Mouse (Mus musculus): Measurements from ENCODE around the gene Unc13d. TPM values are rescaled to one million over a fixed set of nuclear protein-coding genes. Genes with fewer than 3 reads are reported as not detected.

Gene Unc13d
- polyA plus RNA-seq, 1 experiment from 2014 or later, result 2.0 TPM

GRCm38 (mm10) chr11:116104006-116104646, 26.4 kb upstream of the Unc13d start:
- DNase-seq (ENCODE audit: low spot score) (peak; percentile 85), ATAC-seq (ENCODE audit: low read depth) (peak; percentile 58; the same call in 1 of the 2 replicates)
- H3K4me1 ChIP-seq (ENCODE audit: control insufficient read depth, insufficient read depth, low read length), result peaks cover 64% of the 10 kb centered on the region
- no peaks in the 10 kb centered on the region for H3K36me3 ChIP-seq (ENCODE audit: control insufficient read depth, insufficient read depth, low read length)
- H3K4me3 ChIP-seq (ENCODE audit: low read depth, low read length), result no peak overlapping the region
- H3K9ac ChIP-seq (ENCODE audit: low read depth, low read length), result no peak overlapping the region
- H3K27me3 ChIP-seq (replicated peaks; ENCODE audit: control insufficient read depth, insufficient read depth, low read length), result peaks cover 33% of the 10 kb centered on the region
- WGBS, result 22% methylated on average over 14 of the region's 14 CpGs
- H3K4me2 ChIP-seq (ENCODE audit: low read depth, low read length), result peak overlapping the region; percentile 25; the same call in 1 of the 2 replicates
- no peaks in the 10 kb centered on the region for H3K9me3 ChIP-seq (ENCODE audit: control insufficient read depth, low read length)
- peak overlapping the region; percentile 71 for H3K27ac ChIP-seq (replicated peaks; ENCODE audit: low read depth, low read length)

- WGBS, result 66% methylated on average over 11 of the region's 12 CpGs
- no peak overlapping the region for H3K4me2 ChIP-seq (ENCODE audit: low read depth, low read length)
- no peak for DNase-seq (ENCODE audit: low spot score)
- ATAC-seq (ENCODE audit: low read depth), result no peak
- no peak overlapping the region for H3K4me3 ChIP-seq (ENCODE audit: low read depth, low read length)
- no peaks in the 10 kb centered on the region for H3K9me3 ChIP-seq (ENCODE audit: control insufficient read depth, low read length)
- no peaks in the 10 kb centered on the region for H3K36me3 ChIP-seq (ENCODE audit: control insufficient read depth, insufficient read depth, low read length)
- peaks cover 60% of the 10 kb centered on the region for H3K4me1 ChIP-seq (ENCODE audit: control insufficient read depth, insufficient read depth, low read length)
- H3K27me3 ChIP-seq (replicated peaks; ENCODE audit: control insufficient read depth, insufficient read depth, low read length), result peaks cover 27% of the 10 kb centered on the region
- peak overlapping the region; percentile 71; the same call in 1 of the 2 replicates for H3K27ac ChIP-seq (replicated peaks; ENCODE audit: low read depth, low read length)
- no peak overlapping the region for H3K9ac ChIP-seq (ENCODE audit: low read depth, low read length)
Observed at GRCm38 (mm10) chr11:116103572-116103971, 25.8 kb upstream of the Unc13d start.

GRCm38 (mm10) chr11:116102472-116102871, 24.7 kb upstream of the Unc13d start:
- peak overlapping the region; percentile 34; the same call in 1 of the 2 replicates for H3K4me2 ChIP-seq (ENCODE audit: low read depth, low read length)

GRCm38 (mm10) chr11:116101931-116102381, 24.2 kb upstream of the Unc13d start:
- Histone ChIP-seq H3K4me3 (ENCODE audit: low read depth, low read length) (no peak overlapping the region), H3K4me1 (ENCODE audit: control insufficient read depth, insufficient read depth, low read length) (peaks cover 45% of the 10 kb centered on the region), H3K9me3 (ENCODE audit: control insufficient read depth, low read length) (no peaks in the 10 kb centered on the region), H3K27me3 (replicated peaks; ENCODE audit: control insufficient read depth, insufficient read depth, low read length) (peaks cover 11% of the 10 kb centered on the region), H3K36me3 (ENCODE audit: control insufficient read depth, insufficient read depth, low read length) (no peaks in the 10 kb centered on the region), H3K27ac (replicated peaks; ENCODE audit: low read depth, low read length) (peak overlapping the region; percentile 85), H3K9ac (ENCODE audit: low read depth, low read length) (peak overlapping the region; percentile 41; the same call in 1 of the 2 replicates), H3K4me2 (ENCODE audit: low read depth, low read length) (peak overlapping the region; percentile 34)
- ATAC-seq (ENCODE audit: low read depth), result peak; percentile 30
- 12% methylated on average over 11 of the region's 11 CpGs for WGBS
- peak; percentile 64 for DNase-seq (ENCODE audit: low spot score)

More at GRCm38 (mm10) chr11:116102472-116102871, 24.7 kb upstream of the Unc13d start:
- 0 out of 2 replicates have a peak overlapping the region, but pooled peaks have one; percentile 41 for H3K9ac ChIP-seq (ENCODE audit: low read depth, low read length)
- ATAC-seq (ENCODE audit: low read depth) (no peak), DNase-seq (ENCODE audit: low spot score) (no peak)
- H3K27me3 ChIP-seq (replicated peaks; ENCODE audit: control insufficient read depth, insufficient read depth, low read length), result peaks cover 16% of the 10 kb centered on the region
- WGBS, result 50% methylated on average over 4 of the region's 4 CpGs
- no peak overlapping the region for H3K4me3 ChIP-seq (ENCODE audit: low read depth, low read length)
- H3K9me3 ChIP-seq (ENCODE audit: control insufficient read depth, low read length), result no peaks in the 10 kb centered on the region
- H3K27ac ChIP-seq (replicated peaks; ENCODE audit: low read depth, low read length), result peak overlapping the region; percentile 85
- H3K4me1 ChIP-seq (ENCODE audit: control insufficient read depth, insufficient read depth, low read length), result peaks cover 50% of the 10 kb centered on the region
- no peaks in the 10 kb centered on the region for H3K36me3 ChIP-seq (ENCODE audit: control insufficient read depth, insufficient read depth, low read length)

DNA sequence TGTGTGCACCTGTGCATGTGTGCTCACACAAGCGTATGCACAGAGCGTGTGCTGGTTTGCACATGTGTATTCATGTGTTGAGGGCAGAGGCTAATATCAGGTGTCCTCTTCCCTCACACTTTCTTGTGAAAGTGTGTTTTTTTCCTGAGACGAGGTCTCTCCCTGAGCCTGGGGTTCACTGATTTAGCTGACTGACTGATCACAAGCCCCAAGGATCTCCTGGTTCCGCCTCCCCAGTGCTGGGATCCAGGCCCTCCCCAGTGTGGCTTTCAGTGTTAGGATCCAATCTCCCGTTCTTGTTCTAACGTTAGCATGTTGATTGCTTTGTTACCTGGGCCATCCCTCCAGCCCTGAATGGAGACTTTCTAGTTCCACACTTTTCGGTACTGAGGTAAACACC, 23.1 kb upstream of the Unc13d start:
- H3K4me1 ChIP-seq (ENCODE audit: control insufficient read depth, insufficient read depth, low read length), result peaks cover 34% of the 10 kb centered on the region
- no peak for ATAC-seq (ENCODE audit: low read depth)
- peak overlapping the region; percentile 85 for H3K27ac ChIP-seq (replicated peaks; ENCODE audit: low read depth, low read length)
- H3K4me2 ChIP-seq (ENCODE audit: low read depth, low read length), result no peak overlapping the region
- H3K4me3 ChIP-seq (ENCODE audit: low read depth, low read length), result no peak overlapping the region
- no peaks in the 10 kb centered on the region; the same call in 1 of the 2 replicates for H3K27me3 ChIP-seq (replicated peaks; ENCODE audit: control insufficient read depth, insufficient read depth, low read length)
- 78% methylated on average over 7 of the region's 7 CpGs for WGBS
- no peak overlapping the region for H3K9ac ChIP-seq (ENCODE audit: low read depth, low read length)
- DNase-seq (ENCODE audit: low spot score), result no peak
- peaks cover 5% of the 10 kb centered on the region; the same call in 1 of the 2 replicates for H3K9me3 ChIP-seq (ENCODE audit: control insufficient read depth, low read length)
- H3K36me3 ChIP-seq (ENCODE audit: control insufficient read depth, insufficient read depth, low read length), result no peaks in the 10 kb centered on the region

- H3K9me3 ChIP-seq (ENCODE audit: control insufficient read depth, low read length), result peaks cover 5% of the 10 kb centered on the region; the same call in 1 of the 2 replicates
- peaks cover 34% of the 10 kb centered on the region for H3K4me1 ChIP-seq (ENCODE audit: control insufficient read depth, insufficient read depth, low read length)
- WGBS, result 80% methylated on average over 6 of the region's 6 CpGs
- no peak overlapping the region for H3K4me3 ChIP-seq (ENCODE audit: low read depth, low read length)
- H3K9ac ChIP-seq (ENCODE audit: low read depth, low read length), result no peak overlapping the region
- no peaks in the 10 kb centered on the region for H3K36me3 ChIP-seq (ENCODE audit: control insufficient read depth, insufficient read depth, low read length)
- DNase-seq (ENCODE audit: low spot score) (peak; percentile 68), ATAC-seq (ENCODE audit: low read depth) (no peak)
- peak overlapping the region; percentile 85 for H3K27ac ChIP-seq (replicated peaks; ENCODE audit: low read depth, low read length)
- no peaks in the 10 kb centered on the region for H3K27me3 ChIP-seq (replicated peaks; ENCODE audit: control insufficient read depth, insufficient read depth, low read length)
- no peak overlapping the region for H3K4me2 ChIP-seq (ENCODE audit: low read depth, low read length)
Observed at GRCm38 (mm10) chr11:116100385-116100784, 22.6 kb upstream of the Unc13d start.

DNA sequence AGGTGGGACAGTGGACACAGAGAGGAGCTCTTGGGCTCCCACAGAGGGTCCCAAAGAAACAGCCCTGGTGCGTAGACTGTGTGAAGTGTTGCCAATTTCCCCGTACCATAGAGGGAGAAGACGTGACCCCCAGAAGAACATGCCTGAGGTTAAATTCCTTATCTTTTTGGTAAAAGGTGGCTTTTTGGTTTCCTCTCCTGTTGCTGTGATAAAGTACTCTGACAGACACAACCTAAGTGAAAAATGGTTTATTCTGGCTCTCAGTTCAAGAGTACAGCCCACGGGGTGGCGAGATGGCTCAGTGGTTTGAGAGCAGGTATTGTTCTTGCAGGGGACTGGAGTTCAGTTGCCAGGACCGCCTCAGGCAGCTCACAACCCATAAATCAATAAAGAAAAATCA, 21.7 kb upstream of the Unc13d start:
- Histone ChIP-seq H3K4me1 (ENCODE audit: control insufficient read depth, insufficient read depth, low read length) (peaks cover 31% of the 10 kb centered on the region), H3K36me3 (ENCODE audit: control insufficient read depth, insufficient read depth, low read length) (no peaks in the 10 kb centered on the region), H3K9ac (ENCODE audit: low read depth, low read length) (no peak overlapping the region), H3K9me3 (ENCODE audit: control insufficient read depth, low read length) (peaks cover 5% of the 10 kb centered on the region; the same call in 1 of the 2 replicates), H3K27ac (replicated peaks; ENCODE audit: low read depth, low read length) (no peak overlapping the region), H3K27me3 (replicated peaks; ENCODE audit: control insufficient read depth, insufficient read depth, low read length) (no peaks in the 10 kb centered on the region), H3K4me2 (ENCODE audit: low read depth, low read length) (no peak overlapping the region), H3K4me3 (ENCODE audit: low read depth, low read length) (no peak overlapping the region)
- DNase-seq (ENCODE audit: low spot score) (no peak), ATAC-seq (ENCODE audit: low read depth) (no peak)
- 86% methylated on average over 6 of the region's 6 CpGs for WGBS

DNA sequence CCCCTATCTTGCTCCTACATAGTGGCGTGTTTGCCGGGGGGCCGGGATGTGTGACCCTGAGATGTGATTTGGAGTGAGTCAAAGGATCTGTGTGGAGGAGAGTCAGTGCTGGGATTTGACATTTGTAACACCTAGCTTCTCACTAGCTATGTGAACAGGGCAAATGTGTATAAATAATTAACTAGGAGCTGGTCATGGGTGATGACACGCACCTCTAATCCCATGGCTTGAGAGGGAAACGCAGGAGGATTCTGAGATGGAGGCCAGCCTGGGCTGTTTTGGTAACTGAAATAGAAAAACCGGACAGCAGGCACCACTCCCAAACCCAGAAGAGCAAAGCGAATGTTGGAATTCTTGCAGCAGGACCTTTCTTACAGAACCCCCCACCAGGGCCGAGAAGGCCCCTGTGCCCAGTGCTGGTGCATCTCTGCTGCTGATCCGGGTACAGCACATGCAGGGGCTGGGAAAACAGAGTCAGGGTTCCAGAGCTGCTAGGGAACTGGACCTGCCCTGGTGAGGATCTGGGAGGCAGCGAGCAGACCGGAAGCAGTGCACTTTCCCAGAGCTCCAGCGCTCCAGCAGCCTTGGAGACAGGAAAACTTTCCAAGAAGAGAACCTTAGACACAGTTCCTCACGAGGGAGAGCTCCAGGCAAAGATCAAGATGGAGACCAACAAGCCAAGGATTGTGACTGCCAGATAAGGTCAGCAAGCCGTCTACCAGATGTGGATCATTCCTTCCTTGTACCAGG, 21.1 kb upstream of the Unc13d start:
- no peak for ATAC-seq (ENCODE audit: low read depth)
- peak overlapping the region; percentile 48; the same call in 1 of the 2 replicates for H3K27ac ChIP-seq (replicated peaks; ENCODE audit: low read depth, low read length)
- no peak overlapping the region for H3K4me3 ChIP-seq (ENCODE audit: low read depth, low read length)

More for the DNA sequence above, 21.1 kb upstream of the Unc13d start:
- Histone ChIP-seq H3K9me3 (ENCODE audit: control insufficient read depth, low read length) (peaks cover 5% of the 10 kb centered on the region; the same call in 1 of the 2 replicates), H3K4me1 (ENCODE audit: control insufficient read depth, insufficient read depth, low read length) (peaks cover 26% of the 10 kb centered on the region), H3K4me2 (ENCODE audit: low read depth, low read length) (no peak overlapping the region), H3K36me3 (ENCODE audit: control insufficient read depth, insufficient read depth, low read length) (no peaks in the 10 kb centered on the region), H3K27me3 (replicated peaks; ENCODE audit: control insufficient read depth, insufficient read depth, low read length) (no peaks in the 10 kb centered on the region), H3K9ac (ENCODE audit: low read depth, low read length) (no peak overlapping the region)
- WGBS, result 72% methylated on average over 14 of the region's 14 CpGs
- DNase-seq (ENCODE audit: low spot score), result no peak
